Mouse (Mus musculus) urinary bladder, adult 2 months (tissue): ENCODE measurements at regions not wholly inside any gene's neighbourhood (a gene's known extent, or its start where the extent isn't known, plus 50 kb on each side); places are given as distances from the start of the nearest gene placed in this dataset.

ENCODE experiments used
- DNase-seq: peaks from one replicate; pipeline ENCODE4 v3.0.0; 2022; ENCODE audit warnings: low spot score

GRCm38 (mm10) chr1:186572651-186573050 is 133.1 kb downstream of the Tgfb2 start:
- DNase-seq = no peak

DNA sequence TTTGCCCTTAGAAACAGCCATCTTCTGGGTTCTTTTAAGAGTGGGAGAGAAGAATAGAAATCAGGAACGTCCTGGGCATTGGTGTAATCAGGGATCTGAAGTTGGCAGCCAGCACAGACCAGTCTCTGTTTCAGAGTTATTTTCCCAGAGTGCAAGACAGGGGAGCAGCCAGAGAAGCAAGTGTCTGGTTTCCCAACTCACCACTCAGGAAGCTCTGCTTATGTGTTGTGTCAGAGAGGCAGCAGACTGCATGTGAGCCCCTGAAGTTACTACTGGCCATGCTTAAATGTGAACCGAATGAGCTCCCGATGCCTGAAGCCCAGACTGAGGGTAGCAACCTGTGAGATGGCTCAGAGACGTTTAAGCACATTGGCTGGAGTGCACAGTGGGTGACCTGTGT is 133.7 kb downstream of the Tgfb2 start:
- DNase-seq = no peak

GRCm38 (mm10) chr1:186568496-186568895 is 137.3 kb downstream of the Tgfb2 start:
- no peak for DNase-seq

DNA sequence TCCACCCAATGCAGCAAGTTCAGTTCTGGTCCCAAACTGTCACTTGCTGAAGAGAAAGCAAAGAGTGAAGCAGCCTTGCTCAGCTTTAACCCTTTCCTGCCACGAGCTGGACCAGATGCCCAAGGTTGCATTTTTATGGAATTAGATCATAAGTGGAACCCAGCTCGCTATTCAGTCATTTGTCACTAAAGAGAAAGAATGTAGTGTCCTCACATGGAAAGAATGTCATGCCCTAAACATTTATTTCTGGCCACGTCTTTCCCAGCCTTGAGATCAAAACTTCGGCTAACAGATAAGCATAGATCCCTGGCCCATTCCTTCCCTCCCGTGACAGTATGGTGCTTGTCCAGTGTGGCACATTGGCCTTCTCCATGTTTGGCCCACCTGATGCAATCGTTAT is 137.7 kb downstream of the Tgfb2 start:
- no peak for DNase-seq

GRCm38 (mm10) chr1:186567136-186567826 is 138.5 kb downstream of the Tgfb2 start:
- DNase-seq = no peak

DNA sequence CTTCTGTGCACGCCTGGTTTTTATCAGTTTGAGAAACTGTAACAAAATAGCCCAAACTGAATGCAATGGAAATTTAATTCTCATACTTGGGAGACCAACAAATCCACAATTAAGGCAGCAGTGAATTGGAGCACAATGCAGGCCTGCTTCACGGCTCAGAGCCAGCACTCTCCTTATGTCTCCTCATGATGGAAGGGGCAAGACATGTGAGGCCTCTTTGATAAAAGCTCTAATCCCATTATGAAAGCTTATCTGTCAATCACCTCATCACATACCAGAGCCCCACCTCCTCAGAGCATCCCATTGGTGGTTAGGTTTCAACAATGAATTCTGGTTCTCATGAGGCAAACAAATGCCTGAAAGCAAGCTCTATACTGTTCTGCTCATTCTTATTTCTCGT is 143.8 kb downstream of the Tgfb2 start:
- no peak for DNase-seq

- DNase-seq = no peak
Observed at GRCm38 (mm10) chr1:186555441-186555975, 150.3 kb downstream of the Tgfb2 start.

DNA sequence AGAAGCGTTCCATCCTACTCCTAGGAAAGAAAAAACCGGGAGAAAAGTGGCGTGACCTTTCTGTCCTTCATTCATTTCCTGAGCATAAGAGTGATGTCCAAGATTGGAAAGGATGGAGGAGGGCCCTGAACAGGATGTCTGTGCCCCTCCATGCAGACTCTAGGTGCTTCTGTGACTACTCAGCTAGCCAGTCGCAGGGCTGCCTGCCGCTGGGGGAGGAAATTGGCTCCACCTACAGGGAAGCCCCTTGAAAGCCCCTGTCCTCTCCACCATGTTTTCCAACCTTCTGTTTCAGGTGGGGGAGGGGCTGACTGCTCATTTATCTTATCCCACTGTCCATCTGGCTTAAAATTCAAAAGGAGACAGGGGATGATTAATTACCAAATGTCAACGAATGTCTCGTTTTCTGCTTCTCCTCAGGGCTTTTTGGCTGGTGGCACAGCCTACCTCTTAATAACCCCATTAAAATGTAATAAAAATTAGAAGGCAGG is 151.2 kb downstream of the Tgfb2 start:
- no peak for DNase-seq

DNA sequence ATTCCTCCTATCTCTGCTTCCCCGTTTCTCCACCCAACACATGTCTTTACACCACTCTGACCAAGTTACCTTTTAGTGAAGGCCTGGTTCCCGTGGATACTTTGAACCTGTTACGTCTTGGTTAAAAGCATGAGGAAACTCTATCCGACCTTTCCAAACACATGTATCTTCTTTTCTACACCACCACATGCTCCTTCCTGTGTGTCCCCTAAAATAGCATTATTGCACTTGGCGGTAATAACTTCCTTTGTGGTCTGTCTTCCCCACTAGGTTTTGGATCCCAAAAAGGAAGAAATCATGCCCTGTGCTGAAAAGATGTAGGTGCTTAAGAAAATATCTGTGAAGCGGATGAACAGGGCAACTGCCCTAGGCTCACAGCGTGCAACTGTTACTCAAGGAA is 153.1 kb downstream of the Tgfb2 start:
- DNase-seq = no peak

- DNase-seq = no peak
Observed at GRCm38 (mm10) chr1:186550265-186550885, 155.4 kb downstream of the Tgfb2 start.

DNA sequence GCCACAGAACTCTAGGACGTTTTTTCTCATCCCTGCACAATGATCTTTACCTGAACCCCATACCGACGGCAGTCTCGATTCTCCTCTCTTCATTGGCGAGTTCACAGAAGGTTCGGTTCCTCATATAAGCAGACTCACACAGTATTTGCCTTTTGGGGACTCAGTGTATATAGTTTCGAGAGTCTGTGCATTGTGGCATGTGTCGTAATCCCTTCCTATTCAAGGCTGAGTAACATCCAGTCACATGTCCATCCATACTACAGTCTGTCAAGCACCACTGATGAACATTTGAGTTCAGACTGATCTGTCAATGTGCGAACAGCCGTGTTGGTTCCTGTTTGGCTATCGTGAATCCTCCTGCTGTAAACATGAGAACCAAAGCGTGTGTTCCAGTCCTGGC is 156.6 kb downstream of the Tgfb2 start:
- no peak for DNase-seq

- DNase-seq = no peak
Observed at GRCm38 (mm10) chr1:186546386-186547185, 159.2 kb downstream of the Tgfb2 start.

DNA sequence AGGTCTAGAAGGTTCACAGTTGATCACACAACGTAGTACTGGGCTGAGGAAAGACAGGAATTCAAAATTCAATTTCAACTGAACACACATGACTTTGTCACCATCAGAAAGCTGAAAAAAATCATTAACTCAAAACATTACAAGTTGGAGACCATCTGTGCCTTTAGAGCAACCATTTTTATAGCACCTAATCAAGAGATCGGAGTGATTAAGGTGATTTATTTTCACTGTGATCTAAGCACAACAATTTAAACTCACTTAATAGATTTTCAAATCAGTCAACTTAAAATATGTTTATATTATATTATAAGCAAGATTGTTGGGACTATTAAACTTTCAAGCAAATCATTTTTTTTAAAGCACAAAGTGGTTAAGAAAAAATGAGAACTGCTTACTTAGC is 165.7 kb downstream of the Tgfb2 start:
- no peak for DNase-seq

- no peak for DNase-seq
Observed at GRCm38 (mm10) chr1:186538233-186538632, 167.6 kb downstream of the Tgfb2 start.

DNA sequence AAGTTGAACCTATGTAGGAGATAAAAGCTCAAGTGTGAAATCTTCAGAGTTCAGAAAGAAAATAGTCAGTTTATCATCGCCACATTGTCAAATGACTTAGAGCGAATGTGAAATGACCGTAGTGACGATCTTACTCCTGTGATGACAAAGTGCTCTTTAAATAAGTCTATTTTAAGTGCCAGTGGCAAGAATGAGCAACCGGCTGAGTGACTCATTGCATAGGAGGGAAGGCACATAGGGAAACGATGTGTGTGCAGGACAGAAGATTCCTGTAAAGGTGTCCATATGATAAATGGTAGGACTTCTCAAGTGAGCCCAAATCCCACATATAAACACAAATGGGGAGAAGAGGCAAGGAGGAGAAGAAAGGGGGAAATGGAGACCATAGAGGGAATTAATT is 189.8 kb downstream of the Tgfb2 start:
- DNase-seq = no peak

- no peak for DNase-seq
Observed at GRCm38 (mm10) chr1:186515071-186515470, 190.7 kb downstream of the Tgfb2 start.

DNA sequence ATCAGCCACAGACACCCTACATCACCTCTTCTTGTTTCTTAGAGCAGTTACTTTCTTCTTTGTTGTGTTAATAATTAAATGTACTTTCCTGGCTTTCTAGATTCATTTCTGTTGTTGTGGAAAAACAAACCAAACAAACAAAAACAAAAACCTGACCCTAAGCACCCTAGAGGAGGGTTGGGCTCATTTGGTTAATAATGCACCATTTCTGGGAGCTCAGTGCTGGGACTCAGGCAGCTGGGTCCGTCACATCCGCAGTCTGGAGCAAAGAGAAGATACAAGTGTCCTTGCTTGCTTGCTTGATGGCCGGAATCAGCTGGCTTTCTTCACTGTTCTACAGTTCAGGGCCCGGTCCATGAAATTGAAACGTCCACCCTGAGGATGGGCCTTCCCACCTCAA is 191.9 kb downstream of the Tgfb2 start:
- no peak for DNase-seq

DNA sequence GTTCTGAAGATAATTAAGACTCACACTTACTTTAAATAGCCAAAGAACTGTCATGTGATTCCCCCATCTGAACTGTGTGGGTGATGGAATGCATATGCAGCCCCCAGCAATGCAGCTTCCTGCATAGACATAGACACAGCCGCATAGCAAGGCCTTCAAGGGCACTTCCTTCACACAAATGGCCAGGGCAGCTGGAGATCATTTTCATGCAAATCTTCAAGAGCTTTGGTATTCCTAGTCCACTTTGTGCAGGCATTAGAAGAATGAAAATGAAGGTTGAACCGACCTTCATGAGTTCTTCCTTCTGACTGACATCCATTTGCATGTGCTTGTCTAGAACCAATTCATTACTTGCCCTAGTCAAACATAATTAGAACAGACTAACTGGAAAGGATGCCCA is 195.3 kb downstream of the Tgfb2 start:
- DNase-seq = no peak

GRCm38 (mm10) chr1:186508358-186508757 is 197.4 kb downstream of the Tgfb2 start:
- DNase-seq = no peak

DNA sequence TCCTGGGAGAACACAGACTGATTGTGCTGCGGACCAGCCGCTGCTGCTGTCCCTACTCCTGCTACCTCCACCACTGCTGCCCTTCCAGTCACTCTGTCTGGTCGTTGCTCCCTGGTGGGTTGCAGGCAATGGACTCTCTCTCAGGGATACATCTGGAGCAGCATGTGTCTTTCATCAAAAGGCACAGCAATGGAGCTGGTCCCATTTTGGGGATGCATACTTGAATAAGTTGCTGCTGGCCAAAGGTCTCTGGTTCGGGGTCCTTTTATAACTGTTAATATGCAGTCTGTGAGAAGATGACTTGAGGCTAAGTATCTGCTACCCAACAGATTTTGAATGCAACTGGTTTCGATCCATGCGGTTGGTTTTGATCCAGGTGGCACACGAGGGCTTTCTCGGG is 197.8 kb downstream of the Tgfb2 start:
- no peak for DNase-seq

DNA sequence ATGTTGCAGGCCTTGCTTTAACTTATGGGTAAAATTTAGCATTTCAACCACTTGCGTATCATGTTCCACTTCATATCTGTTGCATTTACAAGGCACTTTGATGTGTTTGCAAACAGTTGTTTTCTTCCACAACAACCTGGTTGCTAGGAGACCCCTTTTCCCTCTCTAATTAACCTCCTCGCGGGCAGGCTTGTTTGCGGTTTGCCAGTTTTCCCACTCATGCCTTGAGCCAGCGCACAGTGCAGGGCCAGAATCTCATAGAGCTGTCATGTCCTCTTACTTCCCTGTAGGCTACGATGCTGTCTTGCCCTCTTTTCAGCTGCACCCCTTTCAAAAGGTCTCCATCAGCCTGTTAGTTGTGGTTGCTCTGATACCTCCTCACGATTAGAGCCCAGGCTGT is 199.3 kb downstream of the Tgfb2 start:
- no peak for DNase-seq

DNA sequence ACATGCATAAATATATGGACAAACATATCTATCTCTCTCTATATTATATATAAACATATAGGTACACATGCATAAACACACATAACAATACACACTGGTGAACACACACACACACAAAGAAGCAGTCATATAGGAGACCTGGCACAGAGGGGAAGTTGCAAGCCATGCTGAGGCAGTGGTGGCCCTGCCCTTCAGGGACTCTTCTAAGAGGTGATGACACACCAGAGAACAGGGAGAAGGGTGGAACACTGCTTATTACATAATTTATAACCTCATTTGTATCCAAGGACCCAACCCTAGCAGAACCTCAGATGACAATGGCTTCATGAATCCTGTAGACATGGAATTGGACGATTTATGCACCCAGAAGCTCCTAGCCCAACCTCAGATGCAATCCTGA is 199.9 kb downstream of the Tgfb2 start:
- no peak for DNase-seq
